Mouse (Mus musculus) spleen, adult 2 months (tissue): ENCODE results near the gene Mllt6.

Experiments
- CTCF ChIP-seq: fragments of 200-500 bp; IDR thresholded peaks from 2 replicates; pipeline ENCODE4 v1.5.1; 2011; ENCODE audit warnings: mild to moderate bottlenecking, inconsistent platforms; ENCODE audit not compliant: insufficient read depth, insufficient read length, insufficient replicate concordance; ENCODE audit errors: extremely low read depth
- POLR2A ChIP-seq: fragments of 200-500 bp; IDR thresholded peaks from 2 replicates; pipeline ENCODE4 v1.6.1; 2011; ENCODE audit warnings: low read depth, low read length, inconsistent platforms

GRCm38 (mm10) chr11:97711200-97711900, 48.1 kb downstream of the Mllt6 start:
- TF ChIP-seq CTCF (no peak), POLR2A (no peak)
